13 mouse cellular contexts compared by ENCODE assay signal in the genomic region with DNA sequence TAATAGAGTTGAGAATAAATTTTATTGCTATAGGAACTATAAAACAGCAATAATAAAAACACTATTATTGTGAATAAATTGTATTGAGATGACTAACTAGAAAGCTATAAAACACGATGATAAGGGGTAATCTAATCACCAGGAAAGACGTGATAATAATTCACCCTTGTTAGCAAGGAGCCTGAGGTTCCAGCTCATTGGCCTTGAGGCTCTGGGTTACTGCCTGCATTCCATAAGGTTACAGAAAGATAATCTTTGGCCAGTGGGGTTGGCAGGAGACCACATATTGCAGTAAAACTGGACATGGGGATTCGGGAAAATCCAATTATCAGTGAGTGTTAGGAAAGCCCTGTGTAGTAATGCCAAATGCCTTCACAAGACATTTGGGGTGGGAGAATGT.
DNase-seq lines count a peak whose midpoint lies in the region; ATAC-seq and TF ChIP-seq lines count a peak whose summit lies in the region.
"Had no signal": no experiment of that assay in that cellular context is flagged by ENCODE, and none has a peak within 500 bp of the region (broad histone marks: within the 10 kb centered on the region; RNA-seq: fewer than 3 reads in every experiment).

No protein-coding gene starts in this region.

- no peaks in the 10 kb centered on the region for H3K36me3 ChIP-seq in liver, adult 2 months (ENCODE audit: control insufficient read depth, insufficient read depth, low read length)
- no peaks in the 10 kb centered on the region for H3K36me3 ChIP-seq in liver, embryonic 12.5 days
- H3K36me3 ChIP-seq in kidney, adult 2 months (ENCODE audit: control insufficient read depth, insufficient read depth, low read length): no peaks in the 10 kb centered on the region
- H3K36me3 ChIP-seq: hindbrain, embryonic 15.5 days had no signal

- no peak for TF ChIP-seq CTCF in liver, adult 2 months (IDR thresholded peaks at IDR 0.05; ENCODE audit: low read depth, low read length)
- no peak for TF ChIP-seq CTCF in kidney, adult 2 months (conservative IDR thresholded peaks at IDR 0.05; ENCODE audit: insufficient read depth, insufficient read length, low read depth, low read length)

- no peak for TF ChIP-seq POLR2A in liver, adult 2 months (IDR thresholded peaks at IDR 0.05; ENCODE audit: extremely low read depth, insufficient read depth, low read length)
- TF ChIP-seq POLR2A in kidney, adult 2 months (IDR thresholded peaks at IDR 0.05; ENCODE audit: low read depth, low read length): no peak

- no peak overlapping the region for H3K9ac ChIP-seq in liver, adult 2 months (ENCODE audit: low read depth, low read length)
- H3K9ac ChIP-seq in liver, embryonic 12.5 days: no peak overlapping the region
- H3K9ac ChIP-seq: hindbrain, embryonic 15.5 days had no signal

- DNase-seq in liver, adult 2 months (ENCODE audit: extremely low read depth, low read depth, low spot score): peak; percentile 2
- peak; percentile 24 for DNase-seq in MN1 (ENCODE audit: low spot score)
- DNase-seq in Muller cell, postnatal 12 days (ENCODE audit: inconsistent ontology term): peak; percentile 19
- peak; percentile 53 for DNase-seq in kidney, adult 2 months
- DNase-seq in spleen, postnatal 14 days (ENCODE audit: low spot score in 2 of 2): no peak
- DNase-seq in left cerebral cortex, adult 18-20 months (ENCODE audit: low spot score in 2 of 2): no peak
- DNase-seq: cerebellum, adult 18-20 months; embryo, embryonic 11 days; right cerebral cortex, postnatal 4 days had no signal

- H3K79me2 ChIP-seq in liver, adult 2 months (ENCODE audit: control insufficient read depth, insufficient read depth, low read length): no peaks in the 10 kb centered on the region

- WGBS in liver, adult 2 months: 49% methylated on average over 3 of the region's 3 CpGs
- 45% methylated on average over 3 of the region's 3 CpGs for WGBS in liver, embryonic 12.5 days (ENCODE audit: insufficient replicate concordance)
- 18% methylated on average over 3 of the region's 3 CpGs for WGBS in kidney, adult 2 months

- H3K9me3 ChIP-seq in liver, embryonic 12.5 days (replicated peaks): no peaks in the 10 kb centered on the region
- H3K9me3 ChIP-seq: hindbrain, embryonic 15.5 days had no signal

- H3K4me1 ChIP-seq in liver, adult 2 months (ENCODE audit: control insufficient read depth, insufficient read depth, low read length): no peaks in the 10 kb centered on the region
- H3K4me1 ChIP-seq in liver, embryonic 12.5 days: no peaks in the 10 kb centered on the region
- H3K4me1 ChIP-seq in kidney, adult 2 months (ENCODE audit: control insufficient read depth, insufficient read depth, low read length): 0 out of 2 replicates have a peak, but pooled peaks cover 2% of the 10 kb centered on the region

- no peak for ATAC-seq in liver, embryonic 12.5 days

- H3K27me3 ChIP-seq in liver, adult 2 months (ENCODE audit: control insufficient read depth, insufficient read depth, low read length): no peaks in the 10 kb centered on the region
- no peaks in the 10 kb centered on the region for H3K27me3 ChIP-seq in liver, embryonic 12.5 days (replicated peaks)
- H3K27me3 ChIP-seq in kidney, adult 2 months (replicated peaks; ENCODE audit: control insufficient read depth, insufficient read depth, low read length): no peaks in the 10 kb centered on the region
- H3K27me3 ChIP-seq: CH12.LX; hindbrain, embryonic 15.5 days had no signal

- H3K4me2 ChIP-seq in liver, embryonic 12.5 days: no peak overlapping the region
- H3K4me2 ChIP-seq: hindbrain, embryonic 15.5 days; liver, embryonic 11.5 days had no signal

- H3K27ac ChIP-seq in liver, adult 2 months (replicated peaks; ENCODE audit: insufficient read depth, low read depth, low read length): no peak overlapping the region
- H3K27ac ChIP-seq in liver, embryonic 12.5 days: no peak overlapping the region
- H3K27ac ChIP-seq in kidney, adult 2 months (ENCODE audit: insufficient read depth, low read depth, low read length): no peak overlapping the region
- H3K27ac ChIP-seq: hindbrain, embryonic 15.5 days had no signal

- H3K4me3 ChIP-seq in liver, adult 2 months (ENCODE audit: insufficient read depth, low read depth, low read length): no peak overlapping the region
- H3K4me3 ChIP-seq in liver, embryonic 12.5 days: no peak overlapping the region
- H3K4me3 ChIP-seq in kidney, adult 2 months (ENCODE audit: insufficient read depth, low read depth, low read length): no peak overlapping the region
- H3K4me3 ChIP-seq: hindbrain, embryonic 15.5 days had no signal

Comparison
In these comparisons a context has a peak if more than half of its experiments do, and no peak if none do; other contexts are left out.
1. DNase-seq: peak in liver, adult 2 months (single experiment), MN1 (single experiment), Muller cell, postnatal 12 days (single experiment) and kidney, adult 2 months (single experiment); none in spleen, postnatal 14 days (0 of 2) and left cerebral cortex, adult 18-20 months (0 of 2).